Comparison of ENCODE assay signal across 7 mouse cellular contexts in genomic region chr1:130462084-130462861, GRCm38 (mm10). TPM values are rescaled to one million over a fixed set of nuclear protein-coding genes. Genes with fewer than 3 reads are reported as not detected.
DNase-seq lines count a peak whose midpoint lies in the region; ATAC-seq and TF ChIP-seq lines count a peak whose summit lies in the region.

Cd55 (minus strand) TSS chr1:130462744.

- peak within 1 kb of the TSS; percentile 84 for H3K4me2 ChIP-seq in intestine, postnatal 0 days (replicated peaks; ENCODE audit: low read depth)
- peak within 1 kb of the TSS; percentile 76 for H3K4me2 ChIP-seq in midbrain, embryonic 13.5 days (replicated peaks)

- peak; percentile 94 for TF ChIP-seq CTCF in intestine, postnatal 0 days (IDR thresholded peaks at IDR 0.05; ENCODE audit: low read depth)

- no peaks in the 10 kb centered on the region for H3K9me3 ChIP-seq in embryonic facial prominence, embryonic 10.5 days
- H3K9me3 ChIP-seq in intestine, postnatal 0 days (ENCODE audit: control insufficient read depth), result no peaks in the 10 kb centered on the region
- no peaks in the 10 kb centered on the region for H3K9me3 ChIP-seq in midbrain, embryonic 13.5 days

- peak; percentile 92 for ATAC-seq in intestine, postnatal 0 days
- peak; percentile 98 for ATAC-seq in midbrain, embryonic 13.5 days

- peaks cover 9% of the 10 kb centered on the region for H3K4me1 ChIP-seq in embryonic facial prominence, embryonic 10.5 days
- 0 out of 2 replicates have a peak, but pooled peaks cover 5% of the 10 kb centered on the region for H3K4me1 ChIP-seq in intestine, postnatal 0 days (replicated peaks; ENCODE audit: control insufficient read depth, insufficient read depth, low read length)
- H3K4me1 ChIP-seq in midbrain, embryonic 13.5 days (replicated peaks), result no peaks in the 10 kb centered on the region

- H3K4me3 ChIP-seq in embryonic facial prominence, embryonic 10.5 days, result peak within 1 kb of the TSS; percentile 72
- H3K4me3 ChIP-seq in intestine, postnatal 0 days (ENCODE audit: low read depth, low read length), result peak within 1 kb of the TSS; percentile 75
- peak within 1 kb of the TSS; percentile 67 for H3K4me3 ChIP-seq in midbrain, embryonic 13.5 days (replicated peaks)

- peaks cover 19% of the 10 kb centered on the region for H3K27me3 ChIP-seq in embryonic facial prominence, embryonic 10.5 days (replicated peaks; ENCODE audit: low read depth, poor library complexity, severe bottlenecking)
- no peaks in the 10 kb centered on the region for H3K27me3 ChIP-seq in intestine, postnatal 0 days (replicated peaks; ENCODE audit: control insufficient read depth, insufficient read depth, low read length)
- H3K27me3 ChIP-seq in midbrain, embryonic 13.5 days, result no peaks in the 10 kb centered on the region

- intact Hi-C loops in left cerebral cortex, postnatal 4 days (cut with DNase I), result no loop called here

- no peaks in the 10 kb centered on the region for H3K36me3 ChIP-seq in embryonic facial prominence, embryonic 10.5 days (replicated peaks)
- H3K36me3 ChIP-seq in intestine, postnatal 0 days (ENCODE audit: control insufficient read depth, insufficient read depth), result no peaks in the 10 kb centered on the region
- H3K36me3 ChIP-seq in midbrain, embryonic 13.5 days, result no peaks in the 10 kb centered on the region

- under 1% methylated on average over 45 of the region's 45 CpGs for WGBS in embryonic facial prominence, embryonic 10.5 days
- under 1% methylated on average over 45 of the region's 45 CpGs for WGBS in intestine, postnatal 0 days
- under 1% methylated on average over 45 of the region's 45 CpGs for WGBS in midbrain, embryonic 13.5 days

- H3K9ac ChIP-seq in intestine, postnatal 0 days (ENCODE audit: low read depth, low read length), result peak within 1 kb of the TSS; percentile 54
- H3K9ac ChIP-seq in midbrain, embryonic 13.5 days (replicated peaks), result peak within 1 kb of the TSS; percentile 76

- H3K27ac ChIP-seq in embryonic facial prominence, embryonic 10.5 days (replicated peaks), result peak within 1 kb of the TSS; percentile 79
- peak within 1 kb of the TSS; percentile 75 for H3K27ac ChIP-seq in intestine, postnatal 0 days (ENCODE audit: low read depth, low read length)
- peak within 1 kb of the TSS; percentile 62 for H3K27ac ChIP-seq in midbrain, embryonic 13.5 days

- peak; percentile 92 for DNase-seq in adrenal gland, postnatal 10 days
- peak; percentile 92 for DNase-seq in embryonic facial prominence, embryonic 10.5 days (ENCODE audit: low spot score)
- DNase-seq in gonadal fat pad, adult 2 months (ENCODE audit: low read depth), result no peak
- DNase-seq in left cerebral cortex, postnatal 4 days, result peak; percentile 90
- peak; percentile 93 for DNase-seq in spleen, adult 12 weeks (ENCODE audit: low spot score)

RNA-seq across cellular contexts. Expression of gene Cd55, which starts in this region (rescaled TPM):
- 10 to 100 TPM; 21.7 to 29.1 TPM for total RNA-seq in adrenal gland, postnatal 10 days (2021)
- polyA plus RNA-seq in embryonic facial prominence, embryonic 10.5 days (2016; fragmentation: Nextera tagmentation; extraction: Ambion mirVana), result 2.1 and 3.6 TPM in 2 replicates
- polyA plus RNA-seq in gonadal fat pad, adult 2 months (2012; rRNA removed), result 6.9 and 12.8 TPM in 2 replicates
- 30.1 and 32.2 TPM in 2 replicates for polyA plus RNA-seq in intestine, postnatal 0 days (2015; fragmentation: Nextera tagmentation; extraction: Ambion mirVana)
- total RNA-seq in left cerebral cortex, postnatal 4 days (2021), result 1 to 10 TPM; 7.6 to 8.9 TPM
- polyA plus RNA-seq in midbrain, embryonic 13.5 days (2015; fragmentation: Nextera tagmentation; extraction: Ambion mirVana), result 4.2 and 5.0 TPM in 2 replicates
